Mouse (Mus musculus) myocyte (in vitro differentiated cells): ENCODE measurements around the gene Mpp6. TPM values are rescaled to one million over a fixed set of nuclear protein-coding genes. Genes with fewer than 3 reads are reported as not detected.

Experiments used
- H3K27me3 ChIP-seq: one replicate; pipeline ENCODE4 v1.6.1; 2011; ENCODE audit not compliant: control insufficient read depth, insufficient read depth, insufficient read length
- H3K36me3 ChIP-seq: one replicate; pipeline ENCODE4 v1.6.1; 2011; ENCODE audit not compliant: control insufficient read depth, insufficient read depth
- H3K4me2 ChIP-seq: one replicate; pipeline ENCODE4 v1.6.1; 2011; ENCODE audit warnings: low read depth, control low read depth
- H3K4me3 ChIP-seq: one replicate; pipeline ENCODE4 v1.5.1; 2011; ENCODE audit warnings: mild to moderate bottlenecking, control low read depth, moderate library complexity
- H3K79me2 ChIP-seq: one replicate; pipeline ENCODE4 v1.6.1; 2011; ENCODE audit not compliant: control insufficient read depth, insufficient read depth
- H3ac ChIP-seq: one replicate; pipeline ENCODE4 v1.6.1; 2011; ENCODE audit not compliant: control insufficient read depth, insufficient read length
- CEBPB ChIP-seq: IDR thresholded peaks from 2 replicates; pipeline ENCODE4 v1.6.1; 2011; ENCODE audit warnings: mild to moderate bottlenecking, moderate library complexity; ENCODE audit not compliant: poor library complexity, insufficient read depth, severe bottlenecking
- E2F4 ChIP-seq: IDR thresholded peaks from one replicate; pipeline ENCODE4 v1.6.1; 2011; ENCODE audit warnings: mild to moderate bottlenecking, control low read depth, moderate library complexity; ENCODE audit not compliant: insufficient read depth
- MAX ChIP-seq: IDR thresholded peaks from one replicate; pipeline ENCODE4 v1.6.1; 2011; ENCODE audit warnings: low read depth, mild to moderate bottlenecking, control low read depth
- MYOD1 ChIP-seq, 3 experiments: IDR thresholded peaks; one replicate each; pipeline ENCODE4 v1.6.1; 2011; ENCODE audit warnings: control low read depth in 2 of 3, low read depth in 2 of 3, mild to moderate bottlenecking in 2 of 3, moderate library complexity in 1 of 3; ENCODE audit not compliant: insufficient read length in 2 of 3, control insufficient read depth in 1 of 3
- MYOG ChIP-seq, 3 experiments: IDR thresholded peaks; one replicate each; pipeline ENCODE4 v1.6.1; 2011; ENCODE audit warnings: control low read depth in 2 of 3, low read depth in 2 of 3, mild to moderate bottlenecking in 2 of 3; ENCODE audit not compliant: insufficient read length in 2 of 3, control insufficient read depth in 1 of 3, insufficient read depth in 1 of 3
- POLR2A ChIP-seq: IDR thresholded peaks from one replicate; pipeline ENCODE4 v1.6.1; 2011; ENCODE audit warnings: low read depth, mild to moderate bottlenecking, control low read depth, moderate library complexity; ENCODE audit not compliant: insufficient read length
- POLR2AphosphoS2 ChIP-seq: IDR thresholded peaks from one replicate; pipeline ENCODE4 v1.6.1; 2011; ENCODE audit warnings: low read depth, control low read depth; ENCODE audit not compliant: insufficient read length
- REST ChIP-seq: IDR thresholded peaks from one replicate; pipeline ENCODE4 v1.6.1; 2011; ENCODE audit warnings: mild to moderate bottlenecking, control low read depth, moderate library complexity; ENCODE audit not compliant: insufficient read depth, insufficient read length
- SRF ChIP-seq: IDR thresholded peaks from one replicate; pipeline ENCODE4 v1.6.1; 2011; ENCODE audit warnings: low read depth; ENCODE audit not compliant: control insufficient read depth, insufficient read length
- TCF12 ChIP-seq: IDR thresholded peaks from one replicate; pipeline ENCODE4 v1.6.1; 2011; ENCODE audit warnings: mild to moderate bottlenecking, control low read depth; ENCODE audit not compliant: poor library complexity, insufficient read depth, severe bottlenecking
- TCF3 ChIP-seq: IDR thresholded peaks from one replicate; pipeline ENCODE4 v1.6.1; 2011; ENCODE audit warnings: low read depth, control low read depth; ENCODE audit not compliant: insufficient read length
- USF1 ChIP-seq: IDR thresholded peaks from one replicate; pipeline ENCODE4 v1.6.1; 2011; ENCODE audit warnings: low read depth, mild to moderate bottlenecking, control low read depth, moderate library complexity
- polyA plus RNA-seq: library from polyadenylated mRNA; unstranded; fragments of >200 nt; fragmentation: generic; extraction: Trizol; gene quantifications from one replicate; pipeline ENCODE4 v1.2.1, GENCODE M21; 2012; ENCODE audit warnings: missing spikeins

Gene Mpp6
- polyA plus RNA-seq, 1 experiment: 17.2 TPM

- Histone ChIP-seq H3K4me2 (no peak overlapping the region), H3ac (no peak overlapping the region), H3K27me3 (no peaks in the 10 kb centered on the region), H3K79me2 (no peaks in the 10 kb centered on the region), H3K36me3 (no peaks in the 10 kb centered on the region), H3K4me3 (no peak overlapping the region)
- TF ChIP-seq MYOD1 (IDR thresholded peaks at IDR 0.05; ENCODE audit: control insufficient read depth in 1 of 3, insufficient read length in 2 of 3, low read depth in 2 of 3) (no peak), TCF12 (no peak), E2F4 (no peak), CEBPB (no peak), USF1 (no peak), POLR2AphosphoS2 (no peak), SRF (no peak), TCF3 (no peak), POLR2A (no peak), REST (no peak), MAX (no peak), MYOG (IDR thresholded peaks at IDR 0.05; ENCODE audit: control insufficient read depth in 1 of 3, insufficient read depth in 1 of 3, insufficient read length in 2 of 3, low read depth in 2 of 3) (no peak)
These were observed 105.3 kb downstream of the Mpp6 start for GRCm38 (mm10) chr6:50215373-50215745.

DNA sequence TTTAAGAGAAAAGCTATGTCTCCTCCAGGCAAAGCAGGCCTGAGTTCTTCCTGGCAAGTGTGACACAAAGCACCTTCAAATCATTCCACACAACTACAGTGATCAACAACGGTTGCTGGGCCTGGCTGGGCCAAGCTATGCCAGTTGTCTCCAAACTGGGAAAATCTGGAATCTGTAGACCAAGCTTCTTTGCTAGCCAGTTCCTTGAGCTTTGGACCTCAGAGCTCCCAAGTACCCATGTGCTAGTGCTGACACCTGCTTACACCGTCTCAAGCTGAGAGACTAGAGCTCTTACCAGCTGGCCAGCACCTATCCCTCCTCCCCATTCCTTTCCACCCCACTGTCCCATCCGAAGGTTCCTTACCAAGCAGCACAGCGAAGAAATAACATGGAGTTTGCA lies 105.9 kb downstream of the Mpp6 start:
- no peaks in the 10 kb centered on the region for H3K36me3 ChIP-seq
- TF ChIP-seq SRF (no peak), MYOD1 (IDR thresholded peaks at IDR 0.05; ENCODE audit: control insufficient read depth in 1 of 3, insufficient read length in 2 of 3, low read depth in 2 of 3) (no peak), CEBPB (no peak), MAX (no peak), E2F4 (no peak), TCF12 (no peak), TCF3 (no peak), MYOG (IDR thresholded peaks at IDR 0.05; ENCODE audit: control insufficient read depth in 1 of 3, insufficient read depth in 1 of 3, insufficient read length in 2 of 3, low read depth in 2 of 3) (no peak), POLR2A (no peak), POLR2AphosphoS2 (no peak)

DNA sequence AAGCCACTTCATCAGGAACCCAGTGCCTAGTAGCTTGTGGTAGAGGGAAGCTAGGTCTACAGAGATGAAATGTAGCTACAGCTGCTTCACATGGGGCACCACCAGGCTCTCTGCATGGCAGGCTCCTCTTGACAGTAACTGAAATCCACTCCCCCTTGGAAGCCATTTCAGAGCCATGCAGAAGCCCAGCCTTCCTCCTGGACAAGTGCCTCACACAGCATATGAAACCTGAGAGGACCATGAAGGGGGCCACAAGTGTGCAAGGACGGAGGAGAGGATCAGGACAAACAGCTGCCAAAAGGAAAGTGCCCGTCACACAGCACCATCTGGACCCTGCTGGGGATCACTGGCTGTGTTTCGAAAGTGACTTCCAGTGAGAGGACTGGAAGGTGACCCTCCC lies 108.6 kb downstream of the Mpp6 start:
- Histone ChIP-seq H3K36me3 (no peaks in the 10 kb centered on the region), H3K27me3 (no peaks in the 10 kb centered on the region), H3K4me2 (no peak overlapping the region), H3ac (no peak overlapping the region), H3K4me3 (no peak overlapping the region), H3K79me2 (no peaks in the 10 kb centered on the region)
- TF ChIP-seq POLR2A (no peak), MAX (no peak), MYOD1 (IDR thresholded peaks at IDR 0.05; ENCODE audit: control insufficient read depth in 1 of 3, insufficient read length in 2 of 3, low read depth in 2 of 3) (peak in 1 of 3 experiments; percentile 35), MYOG (IDR thresholded peaks at IDR 0.05; ENCODE audit: control insufficient read depth in 1 of 3, insufficient read depth in 1 of 3, insufficient read length in 2 of 3, low read depth in 2 of 3) (peak in 1 of 3 experiments; percentile 44)

More for the DNA sequence above, 105.9 kb downstream of the Mpp6 start:
- no peak overlapping the region for H3K4me3 ChIP-seq
- H3ac ChIP-seq: no peak overlapping the region
- H3K79me2 ChIP-seq: no peaks in the 10 kb centered on the region
- no peak overlapping the region for H3K4me2 ChIP-seq
- no peaks in the 10 kb centered on the region for H3K27me3 ChIP-seq

DNA sequence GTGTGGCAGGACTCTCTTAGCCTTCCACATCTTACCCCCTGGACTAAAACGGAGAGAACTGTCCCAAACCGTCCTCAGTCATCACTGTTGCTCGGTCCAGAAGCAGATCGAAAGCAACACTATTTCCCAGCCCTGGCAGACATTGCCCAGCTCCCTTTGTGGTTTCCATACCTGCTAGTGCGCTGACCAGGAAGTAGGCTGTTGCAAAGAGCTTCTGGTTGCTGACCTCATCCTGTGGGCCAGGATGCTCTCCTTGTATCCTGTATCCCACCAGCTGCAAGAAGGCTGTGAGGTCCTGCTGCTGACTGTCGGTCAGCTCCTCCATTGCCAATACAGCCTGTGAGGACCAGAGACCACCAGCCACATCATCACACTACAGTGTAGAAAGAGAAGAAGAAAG lies 109.0 kb downstream of the Mpp6 start:
- Histone ChIP-seq H3K4me2 (no peak overlapping the region), H3ac (no peak overlapping the region), H3K36me3 (no peaks in the 10 kb centered on the region), H3K27me3 (no peaks in the 10 kb centered on the region), H3K4me3 (no peak overlapping the region), H3K79me2 (no peaks in the 10 kb centered on the region)
- TF ChIP-seq POLR2A: no peak
- TF ChIP-seq TCF12: no peak
- no peak for TF ChIP-seq E2F4
- no peak for TF ChIP-seq MYOD1 (IDR thresholded peaks at IDR 0.05; ENCODE audit: control insufficient read depth in 1 of 3, insufficient read length in 2 of 3, low read depth in 2 of 3)
- no peak for TF ChIP-seq POLR2AphosphoS2
- no peak for TF ChIP-seq CEBPB
- no peak for TF ChIP-seq USF1
- TF ChIP-seq MYOG (IDR thresholded peaks at IDR 0.05; ENCODE audit: control insufficient read depth in 1 of 3, insufficient read depth in 1 of 3, insufficient read length in 2 of 3, low read depth in 2 of 3): no peak
- TF ChIP-seq MAX: no peak
- no peak for TF ChIP-seq TCF3
- TF ChIP-seq REST: no peak
- no peak for TF ChIP-seq SRF

- TF ChIP-seq MYOG (IDR thresholded peaks at IDR 0.05; ENCODE audit: control insufficient read depth in 1 of 3, insufficient read depth in 1 of 3, insufficient read length in 2 of 3, low read depth in 2 of 3) (no peak), CEBPB (no peak), POLR2A (no peak)
- H3K79me2 ChIP-seq: no peaks in the 10 kb centered on the region
- H3K36me3 ChIP-seq: no peaks in the 10 kb centered on the region
- H3K4me2 ChIP-seq: no peak overlapping the region
- H3ac ChIP-seq: no peak overlapping the region
- no peaks in the 10 kb centered on the region for H3K27me3 ChIP-seq
- no peak overlapping the region for H3K4me3 ChIP-seq
These were observed 110.8 kb downstream of the Mpp6 start for GRCm38 (mm10) chr6:50220863-50221262.
